Mouse (Mus musculus) cerebellum, adult 2 months (tissue): ENCODE measurements around the gene Slc35g1.

Experiments
- CTCF ChIP-seq: fragments of 200-500 bp; IDR thresholded peaks from 2 replicates; pipeline ENCODE4 v1.5.1; 2011; ENCODE audit warnings: low read depth, mild to moderate bottlenecking, control low read depth, low read length, moderate library complexity, borderline replicate concordance; ENCODE audit not compliant: insufficient read depth
- POLR2A ChIP-seq: fragments of 200-500 bp; IDR thresholded peaks from 2 replicates; pipeline ENCODE4 v1.6.1; 2011; ENCODE audit warnings: low read length, control low read depth, borderline replicate concordance; ENCODE audit not compliant: insufficient read depth

DNA sequence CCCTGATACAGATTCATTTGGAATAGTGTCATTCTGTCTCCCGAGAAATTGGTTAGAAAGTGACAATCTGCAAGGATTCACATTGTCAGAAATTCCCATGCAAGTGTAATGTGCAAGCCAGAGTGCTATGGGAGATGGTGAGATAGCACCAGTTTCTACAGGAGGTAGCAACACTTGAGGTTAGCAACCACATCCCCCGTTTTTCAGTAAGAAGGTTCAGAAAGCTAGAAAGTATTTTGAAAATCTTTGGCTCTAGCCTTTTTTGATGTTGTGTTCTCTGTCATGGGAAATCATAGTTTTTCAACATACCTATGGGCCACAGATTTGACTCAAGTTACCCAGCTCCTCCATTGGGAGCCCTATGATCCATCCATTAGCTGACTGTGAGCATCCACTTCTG lies 5.6 kb downstream of the Slc35g1 start:
- TF ChIP-seq CTCF (no peak), POLR2A (no peak)
